Mouse (Mus musculus): ENCODE measurements around the gene Taar7e. TPM values are rescaled to one million over a fixed set of nuclear protein-coding genes. Genes with fewer than 3 reads are reported as not detected.
"Not testable (repeated sequence)": the region's sequence is repeated elsewhere in the genome, so short reads cannot be mapped to it uniquely, and the experiment has no call there.

The Taar7e gene
- not detected in 2 replicates for polyA plus RNA-seq (2016; fragmentation: Nextera tagmentation; extraction: Ambion mirVana)

GRCm38 (mm10) chr10:24037314-24037713 lies at the start of gene Taar7e:
Taar7e (plus strand) TSS chr10:24037614.
- no peak within 1 kb of the TSS for H3K4me3 ChIP-seq
- H3K36me3 ChIP-seq = no peaks in the 10 kb centered on the region
- no peaks in the 10 kb centered on the region for H3K9me3 ChIP-seq
- no peaks in the 10 kb centered on the region for H3K4me1 ChIP-seq
- no peaks in the 10 kb centered on the region for H3K27me3 ChIP-seq (ENCODE audit: insufficient read depth, poor library complexity, severe bottlenecking)
- H3K27ac ChIP-seq = no peak within 1 kb of the TSS
- 84% methylated on average over 2 of the region's 2 CpGs for WGBS
- no peak for DNase-seq (ENCODE audit: low spot score)

- peaks cover 3% of the 10 kb centered on the region; the same call in 1 of the 2 replicates for H3K27me3 ChIP-seq (ENCODE audit: insufficient read depth, poor library complexity, severe bottlenecking)
- 89% methylated on average over 3 of the region's 3 CpGs for WGBS
- no peaks in the 10 kb centered on the region for H3K4me1 ChIP-seq
- H3K9me3 ChIP-seq = no peaks in the 10 kb centered on the region
- H3K4me3 ChIP-seq = no peak within 1 kb of the TSS
- no peak within 1 kb of the TSS for H3K27ac ChIP-seq
- H3K36me3 ChIP-seq = 0 out of 2 replicates have a peak, but pooled peaks cover 2% of the 10 kb centered on the region
- DNase-seq (ENCODE audit: low spot score) = no peak
Measured at GRCm38 (mm10) chr10:23993381-23993780, 44.0 kb upstream of the Taar7e start, which contains the start of gene Taar7a. Taar7a (minus strand) TSS chr10:23993481.

- no peak for DNase-seq (ENCODE audit: low spot score)
- Histone ChIP-seq H3K4me1 (no peaks in the 10 kb centered on the region), H3K36me3 (no peaks in the 10 kb centered on the region), H3K27me3 (ENCODE audit: insufficient read depth, poor library complexity, severe bottlenecking) (no peaks in the 10 kb centered on the region), H3K4me3 (no peak within 1 kb of the TSS), H3K27ac (no peak within 1 kb of the TSS), H3K9me3 (no peaks in the 10 kb centered on the region)
- WGBS = 78% methylated on average over 1 of the region's 1 CpGs
Measured at GRCm38 (mm10) chr10:23999639-24000038, 37.8 kb upstream of the Taar7e start, which contains the start of gene Taar7b. Taar7b (plus strand) TSS chr10:23999939.

- DNase-seq (ENCODE audit: low spot score) = no peak
- H3K9me3 ChIP-seq = no peaks in the 10 kb centered on the region
- WGBS = 67% methylated on average over 1 of the region's 1 CpGs
Measured at GRCm38 (mm10) chr10:24006442-24006841, 31.0 kb upstream of the Taar7e start.

GRCm38 (mm10) chr10:24007034-24007433 lies 30.4 kb upstream of the Taar7e start:
- WGBS = 36% methylated on average over 2 of the region's 2 CpGs
- Histone ChIP-seq H3K36me3 (no peaks in the 10 kb centered on the region), H3K27me3 (ENCODE audit: insufficient read depth, poor library complexity, severe bottlenecking) (no peaks in the 10 kb centered on the region), H3K27ac (no peak overlapping the region), H3K4me1 (no peaks in the 10 kb centered on the region), H3K9me3 (no peaks in the 10 kb centered on the region), H3K4me3 (no peak overlapping the region)
- DNase-seq (ENCODE audit: low spot score) = no peak

More at GRCm38 (mm10) chr10:24006442-24006841, 31.0 kb upstream of the Taar7e start:
- no peak overlapping the region for H3K27ac ChIP-seq
- no peaks in the 10 kb centered on the region for H3K4me1 ChIP-seq
- H3K27me3 ChIP-seq (ENCODE audit: insufficient read depth, poor library complexity, severe bottlenecking) = no peaks in the 10 kb centered on the region
- H3K36me3 ChIP-seq = no peaks in the 10 kb centered on the region
- H3K4me3 ChIP-seq = no peak overlapping the region

GRCm38 (mm10) chr10:24008143-24008542 lies 29.3 kb upstream of the Taar7e start:
- H3K4me3 ChIP-seq = no peak overlapping the region
- no peak overlapping the region for H3K27ac ChIP-seq
- H3K27me3 ChIP-seq (ENCODE audit: insufficient read depth, poor library complexity, severe bottlenecking) = no peaks in the 10 kb centered on the region
- 86% methylated on average over 1 of the region's 1 CpGs for WGBS
- H3K9me3 ChIP-seq = no peaks in the 10 kb centered on the region
- no peaks in the 10 kb centered on the region for H3K36me3 ChIP-seq
- no peak for DNase-seq (ENCODE audit: low spot score)
- H3K4me1 ChIP-seq = no peaks in the 10 kb centered on the region

- H3K4me3 ChIP-seq = no peak within 1 kb of the TSS
- H3K36me3 ChIP-seq = no peaks in the 10 kb centered on the region
- H3K9me3 ChIP-seq = no peaks in the 10 kb centered on the region
- no peak within 1 kb of the TSS for H3K27ac ChIP-seq
- no peaks in the 10 kb centered on the region for H3K4me1 ChIP-seq
- H3K27me3 ChIP-seq (ENCODE audit: insufficient read depth, poor library complexity, severe bottlenecking) = no peaks in the 10 kb centered on the region
- DNase-seq (ENCODE audit: low spot score) = no peak
Measured at GRCm38 (mm10) chr10:24026922-24027321, 10.5 kb upstream of the Taar7e start, which contains the start of gene Taar7d. Taar7d (plus strand) TSS chr10:24027222.

- H3K36me3 ChIP-seq = no peaks in the 10 kb centered on the region
- H3K4me3 ChIP-seq = no peak overlapping the region
- no peak overlapping the region for H3K27ac ChIP-seq
- no peak for DNase-seq (ENCODE audit: low spot score)
- no peaks in the 10 kb centered on the region for H3K27me3 ChIP-seq (ENCODE audit: insufficient read depth, poor library complexity, severe bottlenecking)
- no peaks in the 10 kb centered on the region for H3K4me1 ChIP-seq
- H3K9me3 ChIP-seq = no peaks in the 10 kb centered on the region
Measured at GRCm38 (mm10) chr10:24031347-24031746, 6.1 kb upstream of the Taar7e start.

- DNase-seq (ENCODE audit: low spot score) = no peak
- H3K27me3 ChIP-seq (ENCODE audit: insufficient read depth, poor library complexity, severe bottlenecking) = no peaks in the 10 kb centered on the region
- 52% methylated on average over 2 of the region's 2 CpGs for WGBS
- H3K9me3 ChIP-seq = no peaks in the 10 kb centered on the region
- H3K4me3 ChIP-seq = no peak overlapping the region
- no peak overlapping the region for H3K27ac ChIP-seq
- H3K36me3 ChIP-seq = no peaks in the 10 kb centered on the region
- H3K4me1 ChIP-seq = no peaks in the 10 kb centered on the region
Measured at GRCm38 (mm10) chr10:24040120-24040869, 2.9 kb downstream of the Taar7e start.

GRCm38 (mm10) chr10:24049210-24049609 lies 11.8 kb downstream of the Taar7e start, which contains the start of gene Taar7f:
Taar7f (plus strand) TSS chr10:24049510.
- no peaks in the 10 kb centered on the region for H3K36me3 ChIP-seq
- DNase-seq (ENCODE audit: low spot score) = no peak
- H3K4me1 ChIP-seq = no peaks in the 10 kb centered on the region
- H3K9me3 ChIP-seq = no peaks in the 10 kb centered on the region
- H3K4me3 ChIP-seq = no peak within 1 kb of the TSS
- no peaks in the 10 kb centered on the region for H3K27me3 ChIP-seq (ENCODE audit: insufficient read depth, poor library complexity, severe bottlenecking)
- H3K27ac ChIP-seq = no peak within 1 kb of the TSS

- Histone ChIP-seq H3K27ac (no peak overlapping the region), H3K27me3 (ENCODE audit: insufficient read depth, poor library complexity, severe bottlenecking) (no peaks in the 10 kb centered on the region), H3K36me3 (no peaks in the 10 kb centered on the region), H3K4me3 (no peak overlapping the region), H3K9me3 (no peaks in the 10 kb centered on the region), H3K4me1 (no peaks in the 10 kb centered on the region)
- DNase-seq (ENCODE audit: low spot score) = no peak
- 28% methylated on average over 5 of the region's 5 CpGs for WGBS
Measured at GRCm38 (mm10) chr10:24052039-24052438, 14.6 kb downstream of the Taar7e start.

- DNase-seq (ENCODE audit: low spot score) = no peak
- H3K9me3 ChIP-seq = no peaks in the 10 kb centered on the region
- no peaks in the 10 kb centered on the region for H3K4me1 ChIP-seq
- no peaks in the 10 kb centered on the region for H3K36me3 ChIP-seq
- H3K27ac ChIP-seq = no peak overlapping the region
- WGBS = 82% methylated on average over 3 of the region's 3 CpGs
- H3K4me3 ChIP-seq = no peak overlapping the region
- H3K27me3 ChIP-seq (ENCODE audit: insufficient read depth, poor library complexity, severe bottlenecking) = no peaks in the 10 kb centered on the region
Measured at GRCm38 (mm10) chr10:24058986-24059385, 21.6 kb downstream of the Taar7e start.

- not testable (repeated sequence) for H3K4me1 ChIP-seq; H3K36me3 ChIP-seq; H3K4me3 ChIP-seq; H3K27me3 ChIP-seq (ENCODE audit: insufficient read depth, poor library complexity, severe bottlenecking); DNase-seq (ENCODE audit: low spot score); H3K9me3 ChIP-seq; H3K27ac ChIP-seq
- WGBS = 38% methylated on average over 2 of the region's 2 CpGs
Measured at GRCm38 (mm10) chr10:24074751-24075150, 37.3 kb downstream of the Taar7e start.

All from heart, embryonic 10.5 days (tissue).